Mouse (Mus musculus) CH12.LX (cell line): ENCODE results near the gene Eogt. TPM values are rescaled to one million over a fixed set of nuclear protein-coding genes. Genes with fewer than 3 reads are reported as not detected.
A peak's percentile ranks its signal among the peaks of the same experiment; 100 is the strongest.

Experiments
- DNase-seq: peaks from one replicate; pipeline ENCODE4 v3.0.0-alpha.2; 2013; ENCODE audit errors: extremely low read depth
- H3K27ac ChIP-seq: 2 replicates; pipeline ENCODE4 v1.5.1; 2012; ENCODE audit warnings: low read depth, mild to moderate bottlenecking, control low read depth, moderate library complexity; ENCODE audit not compliant: insufficient read depth
- H3K27me3 ChIP-seq: replicated peaks from 2 replicates; pipeline ENCODE3; 2012; ENCODE audit warnings: inconsistent platforms
- H3K36me3 ChIP-seq, 2 experiments: replicated peaks in 1 of 2; 2 replicates each; pipeline versions ENCODE3 to v1.6.1; 2012; ENCODE audit warnings: inconsistent platforms in 1 of 2, low read length in 1 of 2, mild to moderate bottlenecking in 1 of 2, mixed read lengths in 1 of 2, moderate library complexity in 1 of 2; ENCODE audit not compliant: control insufficient read depth in 1 of 2, insufficient read depth in 1 of 2
- H3K4me1 ChIP-seq, 2 experiments: 2 replicates each; pipeline ENCODE4 v1.6.1; 2012; ENCODE audit warnings: inconsistent platforms in 1 of 2, moderate library complexity in 1 of 2; ENCODE audit not compliant: insufficient read depth in 2 of 2, control insufficient read depth in 1 of 2
- H3K4me2 ChIP-seq: 2 replicates; pipeline ENCODE4 v1.6.1; 2012; ENCODE audit warnings: low read depth, mild to moderate bottlenecking, control low read depth; ENCODE audit not compliant: poor library complexity, insufficient read depth, severe bottlenecking
- H3K4me3 ChIP-seq, 3 experiments: fragments of 150-350 bp in 1 of 3; sonication (generic) in 1 of 3; replicated peaks in 1 of 3; 2 replicates each; pipeline versions ENCODE3 to v1.5.1; 2011 to 2012; ENCODE audit warnings: low read depth in 2 of 3, low read length in 2 of 3, mild to moderate bottlenecking in 2 of 3, moderate library complexity in 2 of 3, control low read depth in 1 of 3, improper control_type of control experiment in 1 of 3, inconsistent platforms in 1 of 3, mixed read lengths in 1 of 3; ENCODE audit not compliant: poor library complexity in 1 of 3
- H3K79me2 ChIP-seq: replicated peaks from 2 replicates; pipeline ENCODE4 v1.6.1; 2012; ENCODE audit warnings: mild to moderate bottlenecking, moderate library complexity; ENCODE audit not compliant: control insufficient read depth, poor library complexity, insufficient read depth, severe bottlenecking; ENCODE audit errors: extremely low read depth
- H3K9ac ChIP-seq: 2 replicates; pipeline ENCODE4 v1.6.1; 2012; ENCODE audit warnings: low read depth, mild to moderate bottlenecking, control low read depth, moderate library complexity; ENCODE audit not compliant: insufficient read depth
- H3K9me3 ChIP-seq: replicated peaks from 2 replicates; pipeline ENCODE3; 2012; ENCODE audit warnings: low read length, inconsistent platforms, mixed read lengths
- CHD1 ChIP-seq: IDR thresholded peaks from 2 replicates; pipeline ENCODE4 v1.6.1; 2012; ENCODE audit warnings: low read depth, low read length, improper control_type of control experiment, inconsistent platforms
- CHD2 ChIP-seq: IDR thresholded peaks from 2 replicates; pipeline ENCODE4 v1.6.1; 2011; ENCODE audit warnings: low read length, improper control_type of control experiment
- ELF1 ChIP-seq: IDR thresholded peaks from 2 replicates; pipeline ENCODE4 v1.6.1; 2014; ENCODE audit warnings: low read depth, mild to moderate bottlenecking, inconsistent platforms, low read length, improper control_type of control experiment
- EP300 ChIP-seq: IDR thresholded peaks from 2 replicates; pipeline ENCODE4 v1.6.1; 2011; ENCODE audit warnings: low read length, improper control_type of control experiment
- HCFC1 ChIP-seq: IDR thresholded peaks from 2 replicates; pipeline ENCODE4 v1.6.1; 2012; ENCODE audit warnings: low read depth, mild to moderate bottlenecking, inconsistent platforms, low read length, improper control_type of control experiment
- IRF4 ChIP-seq: IDR thresholded peaks from 2 replicates; pipeline ENCODE4 v1.6.1; 2014; ENCODE audit warnings: low read depth, mild to moderate bottlenecking, inconsistent platforms, low read length, improper control_type of control experiment
- JUND ChIP-seq: conservative IDR thresholded peaks from 2 replicates; pipeline ENCODE4 v1.6.1; 2011; ENCODE audit warnings: low read depth, low read length, improper control_type of control experiment
- KAT2A ChIP-seq: IDR thresholded peaks from 2 replicates; pipeline ENCODE4 v1.6.1; 2012; ENCODE audit warnings: low read length, improper control_type of control experiment, inconsistent platforms; ENCODE audit not compliant: insufficient replicate concordance
- MXI1 ChIP-seq: IDR thresholded peaks from 2 replicates; pipeline ENCODE4 v1.6.1; 2011; ENCODE audit warnings: mild to moderate bottlenecking, low read depth, low read length, improper control_type of control experiment
- NELFE ChIP-seq: IDR thresholded peaks from 2 replicates; pipeline ENCODE4 v1.6.1; 2011; ENCODE audit warnings: low read depth, low read length, improper control_type of control experiment
- NRF1 ChIP-seq: IDR thresholded peaks from 2 replicates; pipeline ENCODE4 v1.6.1; 2014; ENCODE audit warnings: low read depth, mild to moderate bottlenecking, inconsistent platforms, low read length, improper control_type of control experiment, moderate library complexity
- RAD21 ChIP-seq: IDR thresholded peaks from 2 replicates; pipeline ENCODE4 v1.6.1; 2011; ENCODE audit warnings: low read depth, mild to moderate bottlenecking, low read length, improper control_type of control experiment, moderate library complexity
- RCOR1 ChIP-seq: conservative IDR thresholded peaks from 2 replicates; pipeline ENCODE4 v1.6.1; 2012; ENCODE audit warnings: low read depth, mild to moderate bottlenecking, inconsistent platforms, low read length, improper control_type of control experiment
- TCF12 ChIP-seq: IDR thresholded peaks from 2 replicates; pipeline ENCODE4 v1.6.1; 2014; ENCODE audit warnings: low read depth, mild to moderate bottlenecking, inconsistent platforms, low read length, improper control_type of control experiment
- UBTF ChIP-seq: IDR thresholded peaks from 2 replicates; pipeline ENCODE4 v1.6.1; 2012; ENCODE audit warnings: low read depth, mild to moderate bottlenecking, inconsistent platforms, low read length, improper control_type of control experiment, moderate library complexity
- USF1 ChIP-seq: IDR thresholded peaks from 2 replicates; pipeline ENCODE4 v1.6.1; 2014; ENCODE audit warnings: low read depth, mild to moderate bottlenecking, inconsistent platforms, low read length, improper control_type of control experiment
- USF2 ChIP-seq: conservative IDR thresholded peaks from 2 replicates; pipeline ENCODE4 v1.6.1; 2011; ENCODE audit warnings: low read depth, low read length, improper control_type of control experiment
- ZC3H11A ChIP-seq: IDR thresholded peaks from 2 replicates; pipeline ENCODE4 v1.6.1; 2012; ENCODE audit warnings: low read depth, mild to moderate bottlenecking, inconsistent platforms, low read length, improper control_type of control experiment
- ZNF384 ChIP-seq: IDR thresholded peaks from 2 replicates; pipeline ENCODE4 v1.6.1; 2012; ENCODE audit warnings: low read depth, low read length, improper control_type of control experiment, inconsistent platforms
- dilution Hi-C: fragments of 300-500 bp; cut with MboI; formaldehyde crosslinking; loops from 2 replicates; pipeline ENCODE4 v1.14.3; 2020; ENCODE audit warnings: low sequenced_read_pairs; ENCODE audit not compliant: extremely low pct_unique_long_range_greater_than_20kb, extremely low pct_ligation_motif_present
- in situ Hi-C: fragments of 300-500 bp; cut with MboI; formaldehyde crosslinking; loops from 3 replicates; pipeline ENCODE4 v1.14.3; 2019; ENCODE audit warnings: low sequenced_read_pairs, low pct_ligation_motif_present, low pct_unique_long_range_greater_than_20kb, mixed read lengths
- polyA plus RNA-seq: library from polyadenylated mRNA; unstranded; fragments of >175 nt; gene quantifications from 2 replicates; pipeline ENCODE4 v1.2.1, GENCODE M21; 2012; ENCODE audit warnings: low read depth; ENCODE audit not compliant: insufficient read length
- total RNA-seq, 2 experiments: library from RNA; depleted of rRNA; stranded (reverse); fragments of 300-350 nt in 1 of 2; fragments of >200 nt in 1 of 2; gene quantifications; 2 replicates each; pipeline ENCODE4 v1.2.3; 2012 to 2014

The Eogt gene
- total and polyA plus RNA-seq, 3 experiments = 8.0 to 13.9 (median 10.9) TPM

GRCm38 (mm10) chr6:97149721-97150120 is 739 bp upstream of the Eogt start (continued):
- TF ChIP-seq UBTF = no peak
- no peak for TF ChIP-seq NELFE
- TF ChIP-seq NRF1 = no peak
- peak; percentile 59; the same call in 1 of the 2 replicates for TF ChIP-seq EP300
- TF ChIP-seq JUND = no peak
- no peak for TF ChIP-seq USF1

GRCm38 (mm10) chr6:97147755-97148382 is 1.1 kb downstream of the Eogt start:
- dilution Hi-C loops = no loop called here
- TF ChIP-seq ZNF384 = no peak
- no peak for TF ChIP-seq KAT2A
- 0 out of 2 replicates have a peak, but pooled peaks have one; percentile 11 for TF ChIP-seq MXI1
- no peak for TF ChIP-seq ZC3H11A
- TF ChIP-seq, all 38 proteins: peak for 1
- Histone ChIP-seq H3K36me3 (peaks cover 10 to 42% of the 10 kb centered on the region in 2 experiments), H3K27me3 (no peaks in the 10 kb centered on the region), H3K9me3 (no peaks in the 10 kb centered on the region), H3K27ac (no peak overlapping the region), H3K4me1 (peaks cover 3 to 34% of the 10 kb centered on the region in 2 experiments; a peak in 3 of 4 replicates), H3K9ac (peak overlapping the region; percentile 66), H3K4me2 (peak overlapping the region; percentile 76), H3K4me3 (peak overlapping the region; percentile 66 to 73 (median 71)), H3K79me2 (no peaks in the 10 kb centered on the region)
- DNase-seq = no peak
- in situ Hi-C loops = no loop called here

- peaks cover 27 to 60% of the 10 kb centered on the region in 2 experiments for H3K36me3 ChIP-seq
- peaks cover 3 to 34% of the 10 kb centered on the region in 2 experiments; a peak in 3 of 4 replicates for H3K4me1 ChIP-seq
- H3K27ac ChIP-seq = no peak overlapping the region
- no peak for TF ChIP-seq TCF12
- no peak for TF ChIP-seq CHD1
- no peak for TF ChIP-seq RAD21
- no peak for TF ChIP-seq IRF4
- no peak for TF ChIP-seq CHD2
- no peak for TF ChIP-seq HCFC1
- TF ChIP-seq UBTF = no peak
- no peak for TF ChIP-seq ELF1
- no peak for TF ChIP-seq RCOR1
- TF ChIP-seq USF2 = no peak
- no peak overlapping the region for H3K4me3 ChIP-seq
- dilution Hi-C loops (no loop called here), in situ Hi-C loops (no loop called here)
- no peaks in the 10 kb centered on the region for H3K79me2 ChIP-seq
- no peak for DNase-seq
- no peak overlapping the region for H3K4me2 ChIP-seq
- no peaks in the 10 kb centered on the region for H3K27me3 ChIP-seq
- no peak overlapping the region for H3K9ac ChIP-seq
- no peaks in the 10 kb centered on the region for H3K9me3 ChIP-seq
These were observed 3.8 kb downstream of the Eogt start for GRCm38 (mm10) chr6:97145156-97145555.
